Mouse (Mus musculus) neural tube, embryonic 12.5 days (tissue): ENCODE results near the gene Gstt1. TPM values are rescaled to one million over a fixed set of nuclear protein-coding genes. Genes with fewer than 3 reads are reported as not detected.
A peak's percentile ranks its signal among the peaks of the same experiment; 100 is the strongest.

Source experiments
- ATAC-seq: fragments of 200-750 bp; cut with Nextera tagmentation; 2 replicates; pipeline ENCODE4 v1.8.0; 2017; ENCODE audit warnings: low read depth, mild to moderate bottlenecking, moderate TSS enrichment, moderate library complexity; ENCODE audit not compliant: low FRiP score
- H3K27ac ChIP-seq: fragments of 300-500 bp; sonication (generic); 2 replicates; pipeline ENCODE4 v1.5.1; 2016
- H3K27me3 ChIP-seq: fragments of 300-500 bp; sonication (generic); replicated peaks from 2 replicates; pipeline ENCODE4 v1.6.1; 2016; ENCODE audit warnings: mild to moderate bottlenecking
- H3K36me3 ChIP-seq: fragments of 300-500 bp; sonication (generic); 2 replicates; pipeline ENCODE4 v1.6.1; 2016; ENCODE audit warnings: mild to moderate bottlenecking
- H3K4me1 ChIP-seq: fragments of 300-500 bp; sonication (generic); 2 replicates; pipeline ENCODE4 v1.6.1; 2016
- H3K4me2 ChIP-seq: fragments of 300-500 bp; sonication (generic); replicated peaks from 2 replicates; pipeline ENCODE4 v1.6.1; 2016; ENCODE audit warnings: mild to moderate bottlenecking
- H3K4me3 ChIP-seq: fragments of 300-500 bp; sonication (generic); 2 replicates; pipeline ENCODE4 v1.5.1; 2016
- H3K9ac ChIP-seq: fragments of 300-500 bp; sonication (generic); 2 replicates; pipeline ENCODE4 v1.6.1; 2016; ENCODE audit warnings: mild to moderate bottlenecking
- H3K9me3 ChIP-seq: fragments of 300-500 bp; sonication (generic); 2 replicates; pipeline ENCODE4 v1.6.1; 2016; ENCODE audit warnings: mild to moderate bottlenecking
- WGBS: fragments of 180-500 bp; shearing (Covaris S2); methylation state at CpG from one replicate; pipeline ENCODE4 v1.1.7; 2016; 5-methylcytosine and 5-hydroxymethylcytosine counted together
- polyA plus RNA-seq: library from polyadenylated mRNA; unstranded; fragments of >200 nt; fragmentation: Nextera tagmentation; extraction: Ambion mirVana; gene quantifications from 2 replicates; pipeline ENCODE4 v1.2.1, GENCODE M21; 2016

Gene Gstt1
- polyA plus RNA-seq, 1 experiment from 2014 or later, result 4.2 TPM

- WGBS, result 68% methylated on average over 13 of the region's 13 CpGs
- H3K4me1 ChIP-seq, result peaks cover 10% of the 10 kb centered on the region; the same call in 1 of the 2 replicates
- H3K9ac ChIP-seq, result no peak overlapping the region
- no peak overlapping the region for H3K4me2 ChIP-seq
- H3K27me3 ChIP-seq, result peaks cover 23% of the 10 kb centered on the region
- no peak overlapping the region for H3K27ac ChIP-seq
- H3K9me3 ChIP-seq, result no peaks in the 10 kb centered on the region
- H3K4me3 ChIP-seq, result no peak overlapping the region
- H3K36me3 ChIP-seq, result no peaks in the 10 kb centered on the region
- no peak for ATAC-seq
Observed at GRCm38 (mm10) chr10:75832272-75832895, 34.0 kb upstream of the Gstt1 start.

- no peak overlapping the region for H3K4me2 ChIP-seq
- no peaks in the 10 kb centered on the region for H3K9me3 ChIP-seq
- ATAC-seq, result no peak
- peaks cover 10% of the 10 kb centered on the region; the same call in 1 of the 2 replicates for H3K4me1 ChIP-seq
- WGBS, result 91% methylated on average over 2 of the region's 2 CpGs
- peaks cover 23% of the 10 kb centered on the region for H3K27me3 ChIP-seq
- no peaks in the 10 kb centered on the region for H3K36me3 ChIP-seq
- no peak overlapping the region for H3K9ac ChIP-seq
- H3K27ac ChIP-seq, result no peak overlapping the region
- H3K4me3 ChIP-seq, result no peak overlapping the region
Observed at GRCm38 (mm10) chr10:75830275-75830670, 31.9 kb upstream of the Gstt1 start.

- Histone ChIP-seq H3K9ac (no peak overlapping the region), H3K27ac (no peak overlapping the region)
Observed at GRCm38 (mm10) chr10:75829529-75830274, 31.3 kb upstream of the Gstt1 start.

GRCm38 (mm10) chr10:75828500-75828931 is 30.1 kb upstream of the Gstt1 start:
- H3K36me3 ChIP-seq, result no peaks in the 10 kb centered on the region
- no peaks in the 10 kb centered on the region for H3K4me1 ChIP-seq
- peaks cover 10% of the 10 kb centered on the region for H3K27me3 ChIP-seq
- H3K4me2 ChIP-seq, result no peak overlapping the region
- no peaks in the 10 kb centered on the region for H3K9me3 ChIP-seq
- no peak overlapping the region for H3K9ac ChIP-seq
- H3K27ac ChIP-seq, result no peak overlapping the region
- no peak for ATAC-seq
- H3K4me3 ChIP-seq, result no peak overlapping the region

More at GRCm38 (mm10) chr10:75829529-75830274, 31.3 kb upstream of the Gstt1 start:
- Histone ChIP-seq H3K4me2 (no peak overlapping the region), H3K27me3 (peaks cover 22% of the 10 kb centered on the region), H3K9me3 (no peaks in the 10 kb centered on the region), H3K4me1 (peaks cover 10% of the 10 kb centered on the region; the same call in 1 of the 2 replicates), H3K4me3 (no peak overlapping the region), H3K36me3 (no peaks in the 10 kb centered on the region)
- WGBS, result 84% methylated on average over 2 of the region's 2 CpGs
- ATAC-seq, result no peak

- 95% methylated on average over 4 of the region's 4 CpGs for WGBS
- Histone ChIP-seq H3K4me2 (no peak overlapping the region), H3K36me3 (no peaks in the 10 kb centered on the region), H3K9ac (no peak overlapping the region), H3K27ac (no peak overlapping the region), H3K27me3 (0 out of 2 replicates have a peak, but pooled peaks cover 4% of the 10 kb centered on the region), H3K4me3 (no peak overlapping the region), H3K4me1 (no peaks in the 10 kb centered on the region), H3K9me3 (0 out of 2 replicates have a peak, but pooled peaks cover 7% of the 10 kb centered on the region)
- no peak for ATAC-seq
Observed at GRCm38 (mm10) chr10:75827668-75828360, 29.4 kb upstream of the Gstt1 start.

- Histone ChIP-seq H3K4me3 (no peak overlapping the region), H3K27ac (no peak overlapping the region), H3K36me3 (no peaks in the 10 kb centered on the region), H3K27me3 (no peaks in the 10 kb centered on the region), H3K9me3 (0 out of 2 replicates have a peak, but pooled peaks cover 13% of the 10 kb centered on the region), H3K4me1 (no peaks in the 10 kb centered on the region), H3K4me2 (no peak overlapping the region), H3K9ac (no peak overlapping the region)
- ATAC-seq, result no peak
- WGBS, result 91% methylated on average over 4 of the region's 4 CpGs
Observed at GRCm38 (mm10) chr10:75824530-75824929, 26.1 kb upstream of the Gstt1 start.

GRCm38 (mm10) chr10:75823782-75824181 is 25.4 kb upstream of the Gstt1 start:
- 73% methylated on average over 1 of the region's 1 CpGs for WGBS
- H3K9ac ChIP-seq, result no peak overlapping the region
- H3K36me3 ChIP-seq, result no peaks in the 10 kb centered on the region
- H3K27me3 ChIP-seq, result no peaks in the 10 kb centered on the region
- no peak overlapping the region for H3K4me2 ChIP-seq
- no peak overlapping the region for H3K4me3 ChIP-seq
- no peaks in the 10 kb centered on the region for H3K4me1 ChIP-seq
- no peak overlapping the region for H3K27ac ChIP-seq
- no peak for ATAC-seq
- H3K9me3 ChIP-seq, result 0 out of 2 replicates have a peak, but pooled peaks cover 13% of the 10 kb centered on the region

GRCm38 (mm10) chr10:75822443-75822842 is 24.1 kb upstream of the Gstt1 start, which contains the start of gene Gstt4:
Gene Gstt4, minus strand, starts transcription at chr10:75822543.
- Histone ChIP-seq H3K27ac (no peak within 1 kb of the TSS), H3K9ac (no peak within 1 kb of the TSS), H3K36me3 (no peaks in the 10 kb centered on the region), H3K4me1 (no peaks in the 10 kb centered on the region), H3K4me3 (no peak within 1 kb of the TSS), H3K4me2 (no peak within 1 kb of the TSS), H3K27me3 (no peaks in the 10 kb centered on the region), H3K9me3 (0 out of 2 replicates have a peak, but pooled peaks cover 13% of the 10 kb centered on the region)
- ATAC-seq, result no peak
- 90% methylated on average over 2 of the region's 2 CpGs for WGBS

GRCm38 (mm10) chr10:75819882-75820281 is 21.5 kb upstream of the Gstt1 start:
- no peak overlapping the region for H3K9ac ChIP-seq
- H3K4me3 ChIP-seq, result no peak overlapping the region
- WGBS, result 87% methylated on average over 5 of the region's 5 CpGs
- no peak overlapping the region for H3K4me2 ChIP-seq
- ATAC-seq, result no peak
- no peaks in the 10 kb centered on the region for H3K27me3 ChIP-seq
- no peaks in the 10 kb centered on the region for H3K4me1 ChIP-seq
- 0 out of 2 replicates have a peak, but pooled peaks cover 13% of the 10 kb centered on the region for H3K9me3 ChIP-seq
- no peak overlapping the region for H3K27ac ChIP-seq
- no peaks in the 10 kb centered on the region for H3K36me3 ChIP-seq

GRCm38 (mm10) chr10:75818641-75819040 is 20.3 kb upstream of the Gstt1 start:
- WGBS, result 67% methylated on average over 10 of the region's 10 CpGs
- ATAC-seq, result no peak
- H3K4me1 ChIP-seq, result no peaks in the 10 kb centered on the region
- H3K4me2 ChIP-seq, result no peak overlapping the region
- H3K27me3 ChIP-seq, result no peaks in the 10 kb centered on the region
- no peaks in the 10 kb centered on the region for H3K36me3 ChIP-seq
- H3K4me3 ChIP-seq, result no peak overlapping the region
- H3K27ac ChIP-seq, result no peak overlapping the region
- 0 out of 2 replicates have a peak, but pooled peaks cover 13% of the 10 kb centered on the region for H3K9me3 ChIP-seq
- no peak overlapping the region for H3K9ac ChIP-seq

- Histone ChIP-seq H3K27me3 (no peaks in the 10 kb centered on the region), H3K9me3 (no peaks in the 10 kb centered on the region), H3K4me1 (no peaks in the 10 kb centered on the region), H3K27ac (no peak overlapping the region), H3K4me2 (no peak overlapping the region), H3K4me3 (no peak overlapping the region), H3K36me3 (no peaks in the 10 kb centered on the region), H3K9ac (no peak overlapping the region)
- ATAC-seq, result no peak
- 70% methylated on average over 2 of the region's 2 CpGs for WGBS
Observed at GRCm38 (mm10) chr10:75804217-75804616, 5.8 kb upstream of the Gstt1 start.

- WGBS, result 2% methylated on average over 12 of the region's 12 CpGs
- peak; percentile 56; the same call in 1 of the 2 replicates for ATAC-seq
- Histone ChIP-seq H3K27ac (no peak overlapping the region), H3K4me2 (peak overlapping the region; percentile 77), H3K9me3 (no peaks in the 10 kb centered on the region), H3K27me3 (0 out of 2 replicates have a peak, but pooled peaks cover 6% of the 10 kb centered on the region), H3K4me3 (peak overlapping the region; percentile 39), H3K9ac (peak overlapping the region; percentile 45), H3K4me1 (peaks cover 17% of the 10 kb centered on the region), H3K36me3 (no peaks in the 10 kb centered on the region)
Observed at GRCm38 (mm10) chr10:75797619-75798175, 687 bp downstream of the Gstt1 start.
